Mouse (Mus musculus): ENCODE results near the gene Zfp523. TPM values are rescaled to one million over a fixed set of nuclear protein-coding genes. Genes with fewer than 3 reads are reported as not detected.

The Zfp523 gene
- polyA plus RNA-seq, 1 experiment from 2014 or later: 51.9 TPM

- peak overlapping the region; percentile 91 for H3K9ac ChIP-seq (replicated peaks)
- H3K27ac ChIP-seq: peak overlapping the region; percentile 96
- H3K9me3 ChIP-seq: no peaks in the 10 kb centered on the region
- no peaks in the 10 kb centered on the region for H3K36me3 ChIP-seq
- peaks cover 35% of the 10 kb centered on the region; the same call in 1 of the 2 replicates for H3K27me3 ChIP-seq
- 3% methylated on average over 15 of the region's 15 CpGs for WGBS
- no peak for ATAC-seq (ENCODE audit: insufficient number of reproducible peaks, insufficient read depth, low FRiP score, low TSS enrichment, low read depth)
- H3K4me3 ChIP-seq (replicated peaks): peak overlapping the region; percentile 83
- peaks cover 66% of the 10 kb centered on the region for H3K4me1 ChIP-seq (replicated peaks)
- peak overlapping the region; percentile 89 for H3K4me2 ChIP-seq
Observed at GRCm38 (mm10) chr17:28141205-28141650, 35.7 kb upstream of the Zfp523 start.

GRCm38 (mm10) chr17:28141771-28142699 lies 34.9 kb upstream of the Zfp523 start, which contains the start of gene Scube3:
Scube3 (plus strand) TSS chr17:28142141.
- ATAC-seq (ENCODE audit: insufficient number of reproducible peaks, insufficient read depth, low FRiP score, low TSS enrichment, low read depth): 0 out of 2 replicates have a peak, but pooled peaks have one; percentile 22
- peak within 1 kb of the TSS; percentile 96 for H3K27ac ChIP-seq
- H3K27me3 ChIP-seq: peaks cover 35% of the 10 kb centered on the region; the same call in 1 of the 2 replicates
- peaks cover 70% of the 10 kb centered on the region for H3K4me1 ChIP-seq (replicated peaks)
- no peaks in the 10 kb centered on the region for H3K9me3 ChIP-seq
- no peaks in the 10 kb centered on the region for H3K36me3 ChIP-seq
- H3K4me2 ChIP-seq: peak within 1 kb of the TSS; percentile 89
- peak within 1 kb of the TSS; percentile 83 for H3K4me3 ChIP-seq (replicated peaks)
- peak within 1 kb of the TSS; percentile 91 for H3K9ac ChIP-seq (replicated peaks)
- WGBS: under 1% methylated on average over 81 of the region's 97 CpGs

GRCm38 (mm10) chr17:28142700-28143610 lies 34.0 kb upstream of the Zfp523 start:
- peaks cover 80% of the 10 kb centered on the region for H3K4me1 ChIP-seq (replicated peaks)

GRCm38 (mm10) chr17:28143751-28144150 lies 33.2 kb upstream of the Zfp523 start:
- Histone ChIP-seq H3K4me2 (peak overlapping the region; percentile 89), H3K9me3 (no peaks in the 10 kb centered on the region), H3K4me1 (replicated peaks) (peaks cover 81% of the 10 kb centered on the region), H3K4me3 (replicated peaks) (peak overlapping the region; percentile 83), H3K27ac (peak overlapping the region; percentile 96; the same call in 1 of the 2 replicates), H3K27me3 (peaks cover 35% of the 10 kb centered on the region), H3K9ac (replicated peaks) (peak overlapping the region; percentile 50; the same call in 1 of the 2 replicates), H3K36me3 (no peaks in the 10 kb centered on the region)
- WGBS: under 1% methylated on average over 9 of the region's 9 CpGs
- ATAC-seq (ENCODE audit: insufficient number of reproducible peaks, insufficient read depth, low FRiP score, low TSS enrichment, low read depth): no peak

More at GRCm38 (mm10) chr17:28142700-28143610, 34.0 kb upstream of the Zfp523 start:
- Histone ChIP-seq H3K9me3 (no peaks in the 10 kb centered on the region), H3K4me2 (peak overlapping the region; percentile 89), H3K4me3 (replicated peaks) (peak overlapping the region; percentile 83), H3K9ac (replicated peaks) (peak overlapping the region; percentile 91), H3K27ac (peak overlapping the region; percentile 96), H3K36me3 (no peaks in the 10 kb centered on the region), H3K27me3 (peaks cover 35% of the 10 kb centered on the region)
- WGBS: under 1% methylated on average over 33 of the region's 33 CpGs
- ATAC-seq (ENCODE audit: insufficient number of reproducible peaks, insufficient read depth, low FRiP score, low TSS enrichment, low read depth): no peak

GRCm38 (mm10) chr17:28144241-28144640 lies 32.7 kb upstream of the Zfp523 start:
- Histone ChIP-seq H3K4me1 (replicated peaks) (peaks cover 84% of the 10 kb centered on the region), H3K36me3 (no peaks in the 10 kb centered on the region), H3K9ac (replicated peaks) (peak overlapping the region; percentile 50; the same call in 1 of the 2 replicates), H3K4me3 (replicated peaks) (peak overlapping the region; percentile 83), H3K27me3 (peaks cover 31% of the 10 kb centered on the region), H3K4me2 (peak overlapping the region; percentile 89), H3K9me3 (no peaks in the 10 kb centered on the region), H3K27ac (0 out of 2 replicates have a peak overlapping the region, but pooled peaks have one; percentile 14)
- no peak for ATAC-seq (ENCODE audit: insufficient number of reproducible peaks, insufficient read depth, low FRiP score, low TSS enrichment, low read depth)
- 8% methylated on average over 6 of the region's 6 CpGs for WGBS

- peaks cover 64% of the 10 kb centered on the region for H3K4me1 ChIP-seq (replicated peaks)
- no peak overlapping the region for H3K9ac ChIP-seq (replicated peaks)
- H3K9me3 ChIP-seq: no peaks in the 10 kb centered on the region
- peaks cover 11% of the 10 kb centered on the region for H3K36me3 ChIP-seq
- peaks cover 13% of the 10 kb centered on the region for H3K27me3 ChIP-seq
- H3K4me2 ChIP-seq: no peak overlapping the region
- no peak for ATAC-seq (ENCODE audit: insufficient number of reproducible peaks, insufficient read depth, low FRiP score, low TSS enrichment, low read depth)
- no peak overlapping the region for H3K4me3 ChIP-seq (replicated peaks)
- 61% methylated on average over 3 of the region's 3 CpGs for WGBS
- H3K27ac ChIP-seq: no peak overlapping the region
Observed at GRCm38 (mm10) chr17:28148288-28148687, 28.6 kb upstream of the Zfp523 start.

- peaks cover 23% of the 10 kb centered on the region for H3K36me3 ChIP-seq
- H3K9ac ChIP-seq (replicated peaks): no peak overlapping the region
- H3K4me3 ChIP-seq (replicated peaks): no peak overlapping the region
- peaks cover 6% of the 10 kb centered on the region for H3K27me3 ChIP-seq
- peaks cover 54% of the 10 kb centered on the region for H3K4me1 ChIP-seq (replicated peaks)
- 79% methylated on average over 8 of the region's 8 CpGs for WGBS
- H3K4me2 ChIP-seq: no peak overlapping the region
- no peaks in the 10 kb centered on the region for H3K9me3 ChIP-seq
- ATAC-seq (ENCODE audit: insufficient number of reproducible peaks, insufficient read depth, low FRiP score, low TSS enrichment, low read depth): no peak
- no peak overlapping the region for H3K27ac ChIP-seq
Observed at GRCm38 (mm10) chr17:28149734-28150133, 27.2 kb upstream of the Zfp523 start.

GRCm38 (mm10) chr17:28150456-28150855 lies 26.5 kb upstream of the Zfp523 start:
- Histone ChIP-seq H3K27ac (no peak overlapping the region), H3K9me3 (no peaks in the 10 kb centered on the region), H3K4me2 (no peak overlapping the region), H3K36me3 (peaks cover 29% of the 10 kb centered on the region), H3K27me3 (peaks cover 2% of the 10 kb centered on the region), H3K9ac (replicated peaks) (no peak overlapping the region), H3K4me1 (replicated peaks) (peaks cover 47% of the 10 kb centered on the region), H3K4me3 (replicated peaks) (no peak overlapping the region)
- 80% methylated on average over 12 of the region's 12 CpGs for WGBS
- no peak for ATAC-seq (ENCODE audit: insufficient number of reproducible peaks, insufficient read depth, low FRiP score, low TSS enrichment, low read depth)

GRCm38 (mm10) chr17:28153095-28153494 lies 23.8 kb upstream of the Zfp523 start:
- peaks cover 36% of the 10 kb centered on the region for H3K4me1 ChIP-seq (replicated peaks)
- no peak overlapping the region for H3K4me3 ChIP-seq (replicated peaks)
- H3K36me3 ChIP-seq: peaks cover 54% of the 10 kb centered on the region

GRCm38 (mm10) chr17:28154970-28155369 lies 22.0 kb upstream of the Zfp523 start:
- Histone ChIP-seq H3K4me1 (replicated peaks) (peaks cover 39% of the 10 kb centered on the region), H3K4me2 (no peak overlapping the region), H3K9me3 (no peaks in the 10 kb centered on the region), H3K36me3 (peaks cover 69% of the 10 kb centered on the region), H3K27me3 (peaks cover 7% of the 10 kb centered on the region; the same call in 1 of the 2 replicates), H3K27ac (no peak overlapping the region), H3K4me3 (replicated peaks) (no peak overlapping the region), H3K9ac (replicated peaks) (no peak overlapping the region)
- no peak for ATAC-seq (ENCODE audit: insufficient number of reproducible peaks, insufficient read depth, low FRiP score, low TSS enrichment, low read depth)
- WGBS: 86% methylated on average over 8 of the region's 8 CpGs

More at GRCm38 (mm10) chr17:28153095-28153494, 23.8 kb upstream of the Zfp523 start:
- Histone ChIP-seq H3K9ac (replicated peaks) (no peak overlapping the region), H3K27me3 (no peaks in the 10 kb centered on the region; the same call in 1 of the 2 replicates), H3K9me3 (no peaks in the 10 kb centered on the region), H3K4me2 (no peak overlapping the region), H3K27ac (no peak overlapping the region)
- no peak for ATAC-seq (ENCODE audit: insufficient number of reproducible peaks, insufficient read depth, low FRiP score, low TSS enrichment, low read depth)
- 83% methylated on average over 6 of the region's 6 CpGs for WGBS
